Mouse (Mus musculus): ENCODE results near the gene H2-Ob. TPM values are rescaled to one million over a fixed set of nuclear protein-coding genes. Genes with fewer than 3 reads are reported as not detected.

The H2-Ob gene
- total and polyA plus RNA-seq, 3 experiments, result 13.7 to 31.9 (median 19.9) TPM

DNA sequence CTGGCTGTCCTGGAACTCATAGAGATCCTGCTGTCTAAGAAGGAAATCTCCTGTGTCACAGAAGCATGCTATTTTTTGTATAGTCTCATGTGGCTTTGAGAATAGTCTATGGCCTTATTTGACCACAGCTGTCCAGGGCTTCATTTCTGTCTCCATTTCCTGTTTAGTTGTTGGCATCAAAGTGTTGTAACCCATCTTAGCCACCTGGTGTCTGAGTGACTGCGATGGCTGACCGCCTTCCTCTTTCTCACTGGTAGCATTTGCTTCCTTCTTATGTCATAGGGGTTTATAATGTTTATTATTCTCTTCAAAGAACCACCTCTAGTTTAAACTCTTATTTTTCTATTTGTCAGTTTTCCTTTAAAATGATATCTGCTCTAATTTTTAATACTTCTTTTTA is 10.1 kb downstream of the H2-Ob start (continued):
- TF ChIP-seq KAT2A (IDR thresholded peaks at IDR 0.05; ENCODE audit: insufficient replicate concordance, low read length), result no peak
- TF ChIP-seq NRF1 (IDR thresholded peaks at IDR 0.05; ENCODE audit: low read depth, low read length), result no peak
- TF ChIP-seq SIN3A (IDR thresholded peaks at IDR 0.05; ENCODE audit: low read length), result no peak

- TF ChIP-seq NELFE (IDR thresholded peaks at IDR 0.05; ENCODE audit: low read depth, low read length) (no peak), NRF1 (IDR thresholded peaks at IDR 0.05; ENCODE audit: low read depth, low read length) (no peak), SMC3 (IDR thresholded peaks at IDR 0.05; ENCODE audit: low read depth, low read length) (no peak), GABPA (IDR thresholded peaks at IDR 0.05; ENCODE audit: insufficient replicate concordance, low read depth, low read length) (no peak), SIN3A (IDR thresholded peaks at IDR 0.05; ENCODE audit: low read length) (no peak), HCFC1 (IDR thresholded peaks at IDR 0.05; ENCODE audit: low read depth, low read length) (no peak), IRF4 (IDR thresholded peaks at IDR 0.05; ENCODE audit: low read depth, low read length) (no peak), USF2 (conservative IDR thresholded peaks at IDR 0.05; ENCODE audit: low read depth, low read length) (no peak), E2F4 (IDR thresholded peaks at IDR 0.05; ENCODE audit: insufficient replicate concordance, low read depth, low read length) (no peak), MEF2A (IDR thresholded peaks at IDR 0.05; ENCODE audit: borderline replicate concordance, low read depth, low read length) (no peak), CTCF (conservative IDR thresholded peaks at IDR 0.05 in 1 of 2, IDR thresholded peaks at IDR 0.05 in 1 of 2; ENCODE audit: low read depth in 2 of 2, low read length in 2 of 2) (no peak), ETS1 (conservative IDR thresholded peaks at IDR 0.05; ENCODE audit: low read depth, low read length) (no peak), POLR2A (IDR thresholded peaks at IDR 0.05; ENCODE audit: low read depth, low read length) (no peak), POLR2AphosphoS2 (IDR thresholded peaks at IDR 0.05; ENCODE audit: low read depth, low read length) (no peak), TBP (conservative IDR thresholded peaks at IDR 0.05; ENCODE audit: low read depth, low read length) (no peak), EP300 (IDR thresholded peaks at IDR 0.05; ENCODE audit: low read length) (no peak)
- in situ Hi-C loops (cut with MboI; ENCODE audit: low pct_ligation_motif_present, low pct_unique_long_range_greater_than_20kb, low sequenced_read_pairs) (loop anchor here (5.0 to 10.0 kb wide), 3 partner anchors 98 to 305 kb away; no protein-coding TSS in a partner anchor), dilution Hi-C loops (cut with MboI; ENCODE audit: extremely low pct_ligation_motif_present, extremely low pct_unique_long_range_greater_than_20kb, low sequenced_read_pairs) (no loop called here)
- H3K9me3 ChIP-seq (replicated peaks; ENCODE audit: low read length), result no peaks in the 10 kb centered on the region
- H3K4me2 ChIP-seq (ENCODE audit: insufficient read depth, low read depth, poor library complexity, severe bottlenecking), result no peak overlapping the region
- no peak overlapping the region for H3K27ac ChIP-seq (ENCODE audit: insufficient read depth, low read depth)
- peaks cover 0 to 27% of the 10 kb centered on the region in 2 experiments; a peak in 2 of 4 replicates for H3K4me1 ChIP-seq (ENCODE audit: control insufficient read depth in 1 of 2, insufficient read depth in 2 of 2)
- no peak overlapping the region for H3K4me3 ChIP-seq (replicated peaks in 1 of 3; ENCODE audit: low read depth in 2 of 3, low read length in 2 of 3, poor library complexity in 1 of 3)
- no peak overlapping the region for H3K9ac ChIP-seq (ENCODE audit: insufficient read depth, low read depth)
- H3K79me2 ChIP-seq (replicated peaks; ENCODE audit: control insufficient read depth, extremely low read depth, insufficient read depth, poor library complexity, severe bottlenecking), result no peaks in the 10 kb centered on the region
- H3K27me3 ChIP-seq (replicated peaks), result no peaks in the 10 kb centered on the region
- H3K36me3 ChIP-seq (replicated peaks in 1 of 2; ENCODE audit: control insufficient read depth in 1 of 2, insufficient read depth in 1 of 2, low read length in 1 of 2), result peaks cover 0 to 9% of the 10 kb centered on the region in 2 experiments
- DNase-seq (ENCODE audit: extremely low read depth), result no peak
These were observed 10.7 kb downstream of the H2-Ob start for GRCm38 (mm10) chr17:34249361-34249760.

- DNase-seq (ENCODE audit: extremely low read depth), result peak; percentile 80
- Histone ChIP-seq H3K4me1 (ENCODE audit: control insufficient read depth in 1 of 2, insufficient read depth in 2 of 2) (peaks cover 0 to 31% of the 10 kb centered on the region in 2 experiments; a peak in 2 of 4 replicates), H3K36me3 (replicated peaks in 1 of 2; ENCODE audit: control insufficient read depth in 1 of 2, insufficient read depth in 1 of 2, low read length in 1 of 2) (peaks cover 0 to 5% of the 10 kb centered on the region in 2 experiments), H3K4me3 (replicated peaks in 1 of 3; ENCODE audit: low read depth in 2 of 3, low read length in 2 of 3, poor library complexity in 1 of 3) (no peak overlapping the region), H3K27ac (ENCODE audit: insufficient read depth, low read depth) (no peak overlapping the region), H3K79me2 (replicated peaks; ENCODE audit: control insufficient read depth, extremely low read depth, insufficient read depth, poor library complexity, severe bottlenecking) (no peaks in the 10 kb centered on the region), H3K4me2 (ENCODE audit: insufficient read depth, low read depth, poor library complexity, severe bottlenecking) (no peak overlapping the region), H3K9ac (ENCODE audit: insufficient read depth, low read depth) (no peak overlapping the region), H3K9me3 (replicated peaks; ENCODE audit: low read length) (no peaks in the 10 kb centered on the region), H3K27me3 (replicated peaks) (no peaks in the 10 kb centered on the region)
- TF ChIP-seq EP300 (IDR thresholded peaks at IDR 0.05; ENCODE audit: low read length), result no peak
- peak; percentile 91 for TF ChIP-seq SMC3 (IDR thresholded peaks at IDR 0.05; ENCODE audit: low read depth, low read length)
- TF ChIP-seq RAD21 (IDR thresholded peaks at IDR 0.05; ENCODE audit: low read depth, low read length), result peak; percentile 84
- peak; percentile 28; the same call in 1 of the 2 replicates for TF ChIP-seq ZC3H11A (IDR thresholded peaks at IDR 0.05; ENCODE audit: low read depth, low read length)
- 0 out of 2 replicates have a peak, but pooled peaks have one; percentile 25 for TF ChIP-seq MEF2A (IDR thresholded peaks at IDR 0.05; ENCODE audit: borderline replicate concordance, low read depth, low read length)
- TF ChIP-seq CTCF (conservative IDR thresholded peaks at IDR 0.05 in 1 of 2, IDR thresholded peaks at IDR 0.05 in 1 of 2; ENCODE audit: low read depth in 2 of 2, low read length in 2 of 2), result peak; percentile 79 to 89
- no peak for TF ChIP-seq RCOR1 (conservative IDR thresholded peaks at IDR 0.05; ENCODE audit: low read depth, low read length)
- peak; percentile 50; the same call in 1 of the 2 replicates for TF ChIP-seq MYC (IDR thresholded peaks at IDR 0.05; ENCODE audit: low read depth, low read length)
- dilution Hi-C loops (cut with MboI; ENCODE audit: extremely low pct_ligation_motif_present, extremely low pct_unique_long_range_greater_than_20kb, low sequenced_read_pairs) (no loop called here), in situ Hi-C loops (cut with MboI; ENCODE audit: low pct_ligation_motif_present, low pct_unique_long_range_greater_than_20kb, low sequenced_read_pairs) (loop anchor here (5.0 to 10.0 kb wide), 3 partner anchors 97 to 305 kb away; no protein-coding TSS in a partner anchor)
These were observed 11.2 kb downstream of the H2-Ob start for GRCm38 (mm10) chr17:34249878-34250277.

All from CH12.LX (cell line).